Mouse (Mus musculus): ENCODE results near the gene Oxgr1. TPM values are rescaled to one million over a fixed set of nuclear protein-coding genes. Genes with fewer than 3 reads are reported as not detected.

Oxgr1 gene
- not detected for total RNA-seq (2021)
- long read RNA-seq, experiment 1: 0 reads
- long read RNA-seq, experiment 2: 0 reads

- no peak for DNase-seq (ENCODE audit: low spot score in 2 of 2)
- no peak for TF ChIP-seq CTCF (conservative IDR thresholded peaks at IDR 0.05)
- Histone ChIP-seq H3K4me3 (no peak within 1 kb of the TSS), H3K27ac (no peak within 1 kb of the TSS)
These were observed at the start of gene Oxgr1 for GRCm38 (mm10) chr14:120042187-120042820. Gene Oxgr1, minus strand, starts transcription at chr14:120042435.

DNA sequence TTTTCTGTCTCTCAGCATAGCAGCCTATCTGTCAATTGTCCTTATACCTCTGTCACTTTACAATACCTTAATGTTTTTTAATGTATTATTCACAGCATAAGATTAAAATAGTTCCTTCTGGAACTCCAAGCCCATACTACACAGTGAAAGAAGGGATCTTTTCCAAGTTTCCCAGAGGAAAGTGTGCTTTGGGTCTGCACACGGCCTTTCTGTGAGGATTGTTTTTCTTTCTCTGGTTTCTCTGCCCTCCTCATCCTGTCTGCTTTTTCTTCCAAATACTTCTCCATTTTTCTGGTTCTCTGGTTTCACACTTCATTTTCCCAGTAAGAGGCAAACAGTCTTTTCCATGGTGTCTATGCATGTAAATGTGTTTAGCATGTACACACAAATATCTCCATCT lies 48.2 kb upstream of the Oxgr1 start:
- no peak overlapping the region for H3K4me3 ChIP-seq
- TF ChIP-seq CTCF (conservative IDR thresholded peaks at IDR 0.05): no peak
- H3K27ac ChIP-seq: no peak overlapping the region
- no peak for DNase-seq (ENCODE audit: low spot score in 2 of 2)

- no peak for DNase-seq (ENCODE audit: low spot score in 2 of 2)
- H3K27ac ChIP-seq: no peak overlapping the region
- no peak overlapping the region for H3K4me3 ChIP-seq
- TF ChIP-seq CTCF (conservative IDR thresholded peaks at IDR 0.05): no peak
These were observed 47.6 kb upstream of the Oxgr1 start for GRCm38 (mm10) chr14:120089649-120090360.

- TF ChIP-seq CTCF (conservative IDR thresholded peaks at IDR 0.05): no peak
- Histone ChIP-seq H3K27ac (no peak overlapping the region), H3K4me3 (no peak overlapping the region)
- no peak for DNase-seq (ENCODE audit: low spot score in 2 of 2)
These were observed 46.9 kb upstream of the Oxgr1 start for GRCm38 (mm10) chr14:120089006-120089648.

GRCm38 (mm10) chr14:120084084-120084667 lies 41.9 kb upstream of the Oxgr1 start:
- no peak overlapping the region for H3K27ac ChIP-seq
- H3K4me3 ChIP-seq: no peak overlapping the region
- no peak for TF ChIP-seq CTCF (conservative IDR thresholded peaks at IDR 0.05)
- DNase-seq (ENCODE audit: low spot score in 2 of 2): no peak

- peak; percentile 82 for TF ChIP-seq CTCF (conservative IDR thresholded peaks at IDR 0.05)
- H3K4me3 ChIP-seq: no peak overlapping the region
- no peak overlapping the region for H3K27ac ChIP-seq
- peak; percentile 58 to 71 for DNase-seq (ENCODE audit: low spot score in 2 of 2)
These were observed 34.0 kb upstream of the Oxgr1 start for GRCm38 (mm10) chr14:120076192-120076591.

DNA sequence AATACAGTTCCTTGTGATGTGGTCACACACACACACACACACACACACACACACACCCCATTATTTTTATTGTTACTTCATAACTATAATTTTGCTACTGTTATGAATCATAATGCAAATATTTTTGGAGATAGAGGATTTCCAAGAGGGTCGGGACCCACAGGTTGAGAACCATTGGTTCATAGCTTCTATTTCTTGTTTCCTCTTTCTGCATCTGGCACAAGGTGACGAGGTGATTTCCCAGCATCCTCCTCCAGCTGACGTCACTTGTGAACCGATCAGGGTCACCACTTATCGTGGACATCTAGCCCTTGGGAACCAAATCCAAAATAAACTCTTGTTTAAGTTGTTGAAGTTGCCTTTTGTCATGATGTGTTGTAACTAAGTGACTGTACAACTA lies 33.5 kb upstream of the Oxgr1 start:
- Histone ChIP-seq H3K27ac (no peak overlapping the region), H3K4me3 (no peak overlapping the region)
- no peak for DNase-seq (ENCODE audit: low spot score in 2 of 2)
- TF ChIP-seq CTCF (conservative IDR thresholded peaks at IDR 0.05): no peak

DNA sequence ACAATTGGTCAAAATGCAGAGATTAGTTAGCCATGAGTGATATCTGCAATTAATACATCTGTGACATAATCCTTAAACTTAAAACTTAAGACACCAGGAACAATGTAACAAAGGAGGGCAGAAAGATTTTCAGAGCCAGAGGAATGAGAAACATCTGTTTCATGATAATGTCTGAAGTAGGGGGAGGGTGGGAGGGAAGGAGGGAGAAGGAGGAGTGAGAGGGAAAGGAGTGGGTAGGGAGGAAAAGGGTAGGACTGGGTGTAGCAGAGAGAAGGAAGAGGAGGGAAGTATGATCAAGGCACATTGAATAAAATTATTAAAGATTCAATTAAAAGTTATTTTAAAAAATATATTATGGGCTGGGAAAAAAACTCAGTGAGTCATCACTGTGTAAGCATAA lies 32.0 kb upstream of the Oxgr1 start:
- no peak for DNase-seq (ENCODE audit: low spot score in 2 of 2)
- TF ChIP-seq CTCF (conservative IDR thresholded peaks at IDR 0.05): no peak
- no peak overlapping the region for H3K27ac ChIP-seq
- H3K4me3 ChIP-seq: no peak overlapping the region

GRCm38 (mm10) chr14:120061096-120061495 lies 18.9 kb upstream of the Oxgr1 start:
- no peak overlapping the region for H3K27ac ChIP-seq
- peak; percentile 96 for TF ChIP-seq CTCF (conservative IDR thresholded peaks at IDR 0.05)
- no peak overlapping the region for H3K4me3 ChIP-seq
- DNase-seq (ENCODE audit: low spot score in 2 of 2): peak; percentile 73 to 82

GRCm38 (mm10) chr14:120033454-120033853 lies 8.8 kb downstream of the Oxgr1 start:
- no peak for TF ChIP-seq CTCF (conservative IDR thresholded peaks at IDR 0.05)
- no peak for DNase-seq (ENCODE audit: low spot score in 2 of 2)
- H3K27ac ChIP-seq: no peak overlapping the region
- no peak overlapping the region for H3K4me3 ChIP-seq

GRCm38 (mm10) chr14:120019948-120020347 lies 22.3 kb downstream of the Oxgr1 start:
- DNase-seq (ENCODE audit: low spot score in 2 of 2): no peak
- no peak for TF ChIP-seq CTCF (conservative IDR thresholded peaks at IDR 0.05)
- H3K27ac ChIP-seq: no peak overlapping the region
- no peak overlapping the region for H3K4me3 ChIP-seq

- TF ChIP-seq CTCF (conservative IDR thresholded peaks at IDR 0.05): no peak
- H3K27ac ChIP-seq: no peak overlapping the region
- H3K4me3 ChIP-seq: no peak overlapping the region
- no peak for DNase-seq (ENCODE audit: low spot score in 2 of 2)
These were observed 32.0 kb downstream of the Oxgr1 start for GRCm38 (mm10) chr14:120009969-120010872.
